Mouse (Mus musculus): ENCODE data around the gene Zfp451.
A peak's percentile ranks its signal among the peaks of the same experiment; 100 is the strongest.
"Not testable (repeated sequence)": the region's sequence is repeated elsewhere in the genome, so short reads cannot be mapped to it uniquely, and the experiment has no call there.

Zfp451 gene

DNA sequence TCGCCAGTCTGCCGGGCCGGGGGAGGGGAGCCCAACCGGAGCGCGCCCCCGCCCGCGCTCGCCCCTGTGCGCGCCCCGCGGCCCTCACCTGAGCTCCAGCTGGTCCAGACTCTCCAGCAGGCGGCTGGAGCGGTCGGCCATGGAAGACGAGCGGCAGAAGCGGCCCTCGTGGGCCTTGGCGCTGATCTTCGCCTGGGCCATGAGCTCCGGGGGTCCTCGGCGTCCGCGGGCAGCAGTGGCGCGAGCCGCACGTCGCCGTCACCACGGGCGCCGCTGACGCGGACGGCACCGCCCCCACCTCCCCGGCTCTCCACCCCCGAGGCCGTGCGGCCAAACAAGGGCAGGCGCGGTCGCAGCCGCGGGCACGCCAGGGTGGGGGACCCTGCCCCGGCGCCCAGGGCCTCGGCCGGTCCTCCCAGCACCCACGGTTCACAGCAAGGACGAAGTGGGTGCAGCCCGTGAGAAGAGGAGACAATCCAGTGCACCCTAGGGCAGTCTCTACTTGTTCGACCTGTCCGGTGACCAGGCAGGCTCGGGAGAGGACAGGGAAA is 56.8 kb downstream of the Zfp451 start, which contains the start of gene Bag2:
Gene Bag2 (minus strand): TSS at position 305 of the 551 bp plus-strand sequence.
- no peak for DNase-seq (ENCODE audit: low read depth, low spot score)

DNA sequence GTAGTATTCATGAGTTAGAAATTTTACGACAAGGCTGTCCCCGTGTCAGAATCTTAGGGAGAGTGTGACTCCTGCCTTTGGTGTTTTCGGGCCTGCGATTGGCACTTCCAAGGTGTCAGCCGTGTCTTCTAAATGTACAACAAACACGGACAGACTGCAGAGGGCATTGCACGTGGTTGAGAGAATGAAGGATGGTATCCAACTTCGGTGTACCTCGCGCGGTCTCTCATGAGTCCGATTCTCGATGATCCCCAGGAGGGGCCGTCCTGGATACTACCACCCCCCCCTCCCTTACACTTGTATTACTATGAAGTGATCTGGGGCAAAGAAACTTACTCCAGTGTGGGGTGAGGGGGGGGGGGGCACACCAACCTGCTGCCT is 57.4 kb downstream of the Zfp451 start:
- DNase-seq (ENCODE audit: low read depth, low spot score) = no peak

- DNase-seq (ENCODE audit: low read depth, low spot score) = no peak
Measured at GRCm38 (mm10) chr1:33756258-33757032, 58.0 kb downstream of the Zfp451 start.

DNA sequence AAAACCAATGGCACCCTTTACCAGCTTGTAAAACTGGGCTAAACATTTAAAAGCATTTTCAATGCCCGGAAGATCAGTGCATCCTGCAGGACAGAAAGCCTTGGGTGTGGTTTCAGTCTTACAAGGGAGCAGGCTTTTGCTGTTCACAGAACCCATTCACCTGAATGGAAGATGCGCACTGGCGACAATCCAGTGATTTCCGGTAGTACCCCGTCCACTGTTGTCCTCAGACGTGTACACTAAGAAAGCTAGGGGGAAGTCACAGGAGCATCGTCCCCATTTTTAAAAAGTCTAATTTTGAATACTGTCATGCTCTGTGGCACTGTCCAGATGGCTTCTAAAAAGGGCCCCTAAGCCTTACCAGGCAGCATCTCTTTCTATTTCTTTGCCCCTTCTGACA is 58.6 kb downstream of the Zfp451 start:
- no peak for DNase-seq (ENCODE audit: low read depth, low spot score)

DNA sequence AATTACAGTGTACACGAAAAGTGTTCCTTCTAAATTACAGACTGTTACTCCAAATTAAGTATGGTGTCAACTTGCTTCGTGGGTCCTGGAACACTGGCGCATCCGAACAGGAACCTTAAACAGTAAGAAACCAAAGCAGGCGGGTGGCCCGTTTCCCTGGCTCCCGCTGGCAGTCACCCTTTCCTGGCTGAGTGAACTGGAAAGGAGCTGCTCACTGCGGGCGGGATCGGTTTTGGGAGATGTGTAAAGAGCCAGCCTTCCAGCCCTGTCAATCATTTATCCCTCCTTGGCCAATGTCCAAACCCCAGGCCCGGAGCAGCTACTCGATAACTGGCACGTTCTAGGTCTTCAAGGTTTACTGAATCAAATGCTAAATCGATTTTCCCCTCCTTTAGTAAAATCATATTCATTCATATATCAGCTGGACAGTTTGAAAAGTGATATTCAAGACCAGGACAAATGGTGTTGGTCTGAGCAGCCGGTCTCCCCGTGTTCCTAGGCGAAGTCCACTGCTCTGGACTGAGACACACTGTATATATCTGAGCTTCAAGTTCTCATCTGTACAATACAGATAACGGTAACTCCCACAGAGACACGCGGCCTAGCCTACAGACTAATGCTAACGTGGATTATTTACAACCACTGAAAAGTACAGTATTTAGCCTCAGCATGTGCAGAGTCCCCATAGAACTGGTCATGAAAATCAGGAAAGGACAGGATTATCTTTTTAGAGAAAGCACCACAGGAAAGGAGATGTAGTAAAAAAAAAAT is 59.2 kb downstream of the Zfp451 start:
- no peak for DNase-seq (ENCODE audit: low read depth, low spot score)

DNA sequence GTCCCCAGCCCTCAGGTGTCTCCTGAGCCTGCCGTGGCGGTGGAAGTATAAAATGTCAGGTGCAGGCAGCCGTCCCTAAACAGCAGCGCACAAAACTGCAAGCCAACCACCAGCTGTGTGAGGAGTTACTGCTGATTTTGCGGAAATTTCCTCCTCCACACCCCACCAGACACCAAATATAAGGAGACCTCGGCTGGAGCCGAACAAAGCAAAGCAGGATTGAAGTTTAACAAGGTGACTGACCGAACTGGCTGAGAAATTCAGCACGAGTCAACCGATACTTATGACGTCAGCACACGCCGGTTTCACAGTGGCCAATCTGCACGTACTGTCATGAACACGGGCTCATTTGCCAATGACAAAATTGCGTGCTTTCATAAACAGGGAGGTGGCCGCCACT is 60.3 kb downstream of the Zfp451 start:
- no peak for DNase-seq (ENCODE audit: low read depth, low spot score)

DNA sequence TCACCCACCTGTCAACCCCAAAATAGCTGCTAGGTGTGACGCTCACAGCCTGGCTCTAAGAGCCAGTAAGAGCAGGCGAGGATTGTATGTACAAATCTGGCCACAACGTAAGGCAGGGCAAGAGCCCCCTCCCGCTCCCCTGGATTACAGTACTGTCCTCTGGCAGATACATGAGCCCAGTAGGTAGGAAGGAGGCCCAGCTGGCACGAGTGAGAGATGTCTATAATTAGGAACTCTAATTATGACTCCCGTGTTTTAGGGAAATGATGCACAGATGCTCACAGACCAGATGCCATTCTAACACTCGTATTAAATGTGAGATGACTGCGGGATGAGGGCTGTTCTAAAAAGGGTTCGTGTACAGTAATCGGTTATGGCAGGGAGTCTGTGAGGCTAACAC is 63.1 kb downstream of the Zfp451 start:
- DNase-seq (ENCODE audit: low read depth, low spot score) = peak; percentile 20

DNA sequence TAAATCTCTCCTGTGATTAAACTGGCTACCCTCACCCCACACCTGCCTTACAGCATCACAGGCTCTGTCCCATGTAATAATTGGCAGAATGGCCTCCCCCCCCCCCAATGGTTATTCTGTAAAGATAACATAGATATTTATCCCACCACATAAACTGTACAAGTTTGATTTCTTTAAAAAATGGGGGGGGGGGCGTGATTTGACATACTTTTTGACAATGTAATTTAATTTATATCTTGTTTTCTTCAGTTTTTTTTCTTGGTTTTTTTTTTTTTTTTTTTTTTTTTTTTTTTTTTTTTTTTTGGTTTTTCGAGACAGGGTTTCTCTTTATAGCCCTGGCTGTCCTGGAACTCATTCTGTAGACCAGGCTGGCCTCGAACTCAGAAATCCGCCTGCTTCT is 64.7 kb downstream of the Zfp451 start:
- not testable (repeated sequence) for DNase-seq (ENCODE audit: low read depth, low spot score)

DNA sequence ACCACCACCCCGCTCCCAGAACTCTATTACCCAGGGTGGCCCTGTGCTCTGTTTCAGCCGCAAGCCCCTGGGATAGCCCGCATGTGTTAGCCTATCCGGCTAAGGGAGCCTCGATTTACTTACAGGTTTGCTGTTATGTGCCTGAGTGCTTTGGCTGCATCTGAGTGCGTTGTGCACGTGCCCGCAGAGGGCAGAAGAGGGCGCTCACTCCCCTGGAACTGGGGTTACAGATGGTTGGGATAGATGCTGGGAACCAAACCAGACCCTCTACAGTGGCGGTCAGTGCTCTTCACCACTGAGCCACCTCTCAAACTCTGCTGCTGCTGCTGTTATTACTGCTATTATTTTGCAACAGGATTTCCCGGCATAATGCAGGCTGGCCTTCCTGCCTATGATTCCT is 65.3 kb downstream of the Zfp451 start:
- no peak for DNase-seq (ENCODE audit: low read depth, low spot score)

- no peak for DNase-seq (ENCODE audit: low read depth, low spot score)
Measured at GRCm38 (mm10) chr1:33745901-33746300, 68.5 kb downstream of the Zfp451 start.

DNA sequence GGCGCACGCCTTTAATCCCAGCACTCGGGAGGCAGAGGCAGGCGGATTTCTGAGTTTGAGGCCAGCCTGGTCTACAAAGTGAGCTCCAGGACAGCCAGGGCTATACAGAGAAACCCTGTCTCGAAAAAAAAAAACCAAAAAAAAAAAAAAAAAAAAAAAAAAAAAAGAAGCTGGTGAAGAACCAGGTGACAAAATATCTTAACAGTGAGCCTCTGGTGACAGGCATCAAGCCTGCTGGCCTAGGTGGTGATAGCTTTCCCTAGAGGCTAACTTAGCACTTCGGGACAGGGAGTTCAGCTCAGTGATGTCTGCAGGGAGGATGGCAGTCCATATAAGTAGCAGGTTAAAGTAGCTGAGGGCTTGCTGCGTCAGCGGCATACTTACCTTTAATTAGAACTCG is 69.6 kb downstream of the Zfp451 start:
- not testable (repeated sequence) for DNase-seq (ENCODE audit: low read depth, low spot score)

DNA sequence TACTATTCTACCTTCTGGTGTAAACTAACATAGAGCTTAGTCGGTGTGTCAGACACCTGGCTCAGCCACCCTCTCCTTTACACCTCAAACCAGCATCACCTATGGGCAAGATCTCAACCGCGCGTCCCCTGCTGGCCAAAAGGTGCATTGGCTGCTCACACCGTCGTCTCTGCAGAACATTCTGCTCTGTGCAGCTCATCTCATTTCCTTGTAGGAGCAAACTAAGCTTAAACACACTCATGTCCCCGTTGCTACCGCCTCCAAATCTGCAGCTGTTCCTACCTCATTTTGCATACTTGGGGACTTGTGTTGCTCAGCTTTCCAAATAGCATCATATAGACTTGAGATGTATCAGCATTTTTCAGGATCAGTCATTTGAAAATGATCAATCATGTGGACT is 71.5 kb downstream of the Zfp451 start:
- no peak for DNase-seq (ENCODE audit: low read depth, low spot score)

DNA sequence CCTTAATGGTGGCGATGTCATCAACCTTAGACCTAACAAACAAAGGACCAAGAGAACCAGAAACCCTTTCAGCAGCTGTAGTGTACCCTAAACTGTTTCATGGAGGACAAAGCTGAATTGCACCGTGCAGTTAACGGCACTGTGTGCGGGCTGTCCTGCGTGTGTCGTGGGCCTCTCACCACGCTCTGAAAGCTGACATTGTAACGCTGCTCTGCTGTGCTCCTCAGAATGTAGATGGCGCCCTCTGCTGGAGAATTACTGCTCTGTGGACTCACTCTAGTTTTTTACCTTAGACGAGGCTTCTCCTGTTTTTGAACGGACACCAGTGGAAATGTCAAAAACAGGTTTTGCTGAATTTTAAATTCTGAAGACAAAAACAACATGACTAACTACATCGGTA is 75.1 kb downstream of the Zfp451 start:
- DNase-seq (ENCODE audit: low read depth, low spot score) = peak; percentile 47

- no peak for DNase-seq (ENCODE audit: low read depth, low spot score)
Measured at GRCm38 (mm10) chr1:33738681-33739278, 75.6 kb downstream of the Zfp451 start.

- no peak for DNase-seq (ENCODE audit: low read depth, low spot score)
Measured at GRCm38 (mm10) chr1:33738281-33738680, 76.1 kb downstream of the Zfp451 start.

DNA sequence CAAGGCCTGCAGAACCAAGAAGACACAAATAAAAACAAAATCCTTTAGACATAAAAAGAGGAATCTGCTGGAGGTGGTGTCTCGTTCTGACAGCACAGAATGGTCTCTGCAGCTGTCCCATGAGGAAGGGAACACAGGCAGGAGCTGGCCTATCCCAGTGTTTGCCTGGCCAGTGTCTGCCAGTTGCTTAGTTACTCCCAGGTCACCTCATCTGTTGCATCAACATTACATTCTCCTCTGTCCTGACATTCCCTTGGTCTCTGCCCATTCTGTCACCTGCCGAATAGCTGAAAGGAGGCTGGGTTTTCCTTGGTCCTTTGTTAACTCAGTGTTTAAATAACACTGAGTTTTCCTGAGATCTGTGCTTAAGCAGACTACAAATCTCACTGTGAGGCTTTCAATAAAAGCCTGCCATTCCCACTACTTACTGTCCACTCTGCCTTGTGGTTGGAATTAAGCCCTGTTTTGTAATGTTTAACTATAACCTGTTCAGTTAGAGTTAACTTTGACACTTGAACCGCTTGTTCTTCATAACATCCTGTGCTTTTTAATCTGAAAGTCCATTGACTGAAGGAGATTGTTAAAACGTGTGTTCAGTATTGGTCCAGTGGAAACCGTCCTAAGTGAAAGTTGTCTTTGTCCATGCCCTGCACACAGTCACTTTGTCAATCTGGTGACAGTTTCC is 80.3 kb downstream of the Zfp451 start:
- no peak for DNase-seq (ENCODE audit: low read depth, low spot score)

DNA sequence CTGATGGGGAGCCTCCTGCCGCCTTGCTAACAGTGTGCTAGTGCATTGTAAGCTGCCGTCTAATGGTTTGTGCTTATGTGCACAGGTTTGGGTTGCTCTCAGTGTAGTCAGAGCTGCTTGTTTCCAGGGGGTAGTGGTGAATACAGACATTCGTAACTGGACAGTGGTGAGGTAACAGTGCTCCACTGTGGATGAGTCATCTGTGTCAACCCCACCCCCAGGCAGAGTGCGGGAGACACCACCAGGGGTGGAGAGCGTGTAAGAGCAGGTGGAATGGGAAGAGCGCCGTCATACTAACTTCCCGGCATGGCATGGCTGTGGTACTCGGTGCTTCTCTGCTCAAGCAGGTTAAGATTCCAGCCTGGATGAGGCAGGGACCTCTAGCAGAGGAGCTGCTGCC is 81.4 kb downstream of the Zfp451 start:
- DNase-seq (ENCODE audit: low read depth, low spot score) = no peak

- DNase-seq (ENCODE audit: low read depth, low spot score) = no peak
Measured at GRCm38 (mm10) chr1:33725086-33725485, 89.3 kb downstream of the Zfp451 start.

DNA sequence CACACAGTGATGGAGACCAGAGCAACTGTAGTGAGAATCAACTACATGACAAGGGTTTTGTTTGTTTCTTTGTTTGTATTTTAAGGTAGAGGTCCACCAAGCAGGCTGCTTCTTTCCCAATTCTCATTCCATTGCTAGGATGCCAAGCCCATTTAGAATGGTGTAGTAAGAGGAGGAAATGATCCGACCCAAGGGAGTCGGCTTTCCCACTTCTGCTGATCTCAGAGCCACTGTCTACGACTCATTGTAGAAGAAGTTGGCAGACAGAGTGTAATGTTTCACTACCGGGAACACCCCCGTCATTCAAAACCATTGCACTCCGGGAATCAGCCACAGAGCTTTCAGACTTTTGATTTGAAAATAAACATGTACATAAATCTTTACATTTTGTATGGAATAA is 89.9 kb downstream of the Zfp451 start:
- no peak for DNase-seq (ENCODE audit: low read depth, low spot score)

DNA sequence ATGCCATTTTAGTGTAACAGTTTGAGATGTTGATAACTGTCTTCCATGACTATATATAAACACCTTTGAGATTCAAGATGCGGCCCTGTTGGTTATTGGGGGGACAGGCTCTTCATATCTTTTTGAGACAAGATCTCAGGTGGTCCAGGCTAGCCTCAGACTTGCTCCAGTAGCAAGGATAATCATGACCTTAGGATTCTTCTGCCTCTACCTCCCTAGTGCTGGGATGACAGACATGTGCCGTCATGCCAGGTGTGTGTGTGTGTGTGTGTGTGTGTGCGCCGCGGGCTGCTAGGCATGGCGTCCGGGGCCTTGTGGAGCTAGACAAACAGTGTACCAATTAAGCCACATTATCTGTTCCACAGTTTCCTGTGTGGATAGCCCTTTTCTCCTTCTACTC is 93.4 kb downstream of the Zfp451 start:
- no peak for DNase-seq (ENCODE audit: low read depth, low spot score)

DNA sequence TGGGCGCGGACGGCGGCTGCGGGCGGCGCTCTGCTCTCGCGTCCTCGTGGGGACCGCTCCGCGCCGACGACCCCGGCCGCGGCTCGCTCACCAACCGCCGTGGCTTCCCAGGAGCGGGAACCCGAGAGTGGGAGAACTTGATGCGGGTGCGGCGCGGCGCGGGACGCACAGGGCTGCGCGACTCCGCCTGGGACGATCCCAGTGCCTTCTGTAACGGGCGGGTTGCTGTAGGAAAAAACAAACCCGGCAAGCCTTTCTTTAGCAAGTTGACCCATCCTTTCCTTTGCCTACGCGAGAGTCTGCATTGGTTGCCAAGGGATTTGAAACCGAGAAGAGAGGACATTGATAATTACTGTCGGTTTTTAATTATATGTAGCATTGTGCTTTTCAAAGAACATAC is 94.2 kb downstream of the Zfp451 start:
- peak; percentile 14 for DNase-seq (ENCODE audit: low read depth, low spot score)

GRCm38 (mm10) chr1:33719733-33720225 is 94.6 kb downstream of the Zfp451 start, which contains the start of gene Rab23:
Gene Rab23 (plus strand): TSS chr1:33719887.
- peak; percentile 81 for DNase-seq (ENCODE audit: low read depth, low spot score)
